Mouse (Mus musculus): ENCODE results near the gene Anapc15.

DNA sequence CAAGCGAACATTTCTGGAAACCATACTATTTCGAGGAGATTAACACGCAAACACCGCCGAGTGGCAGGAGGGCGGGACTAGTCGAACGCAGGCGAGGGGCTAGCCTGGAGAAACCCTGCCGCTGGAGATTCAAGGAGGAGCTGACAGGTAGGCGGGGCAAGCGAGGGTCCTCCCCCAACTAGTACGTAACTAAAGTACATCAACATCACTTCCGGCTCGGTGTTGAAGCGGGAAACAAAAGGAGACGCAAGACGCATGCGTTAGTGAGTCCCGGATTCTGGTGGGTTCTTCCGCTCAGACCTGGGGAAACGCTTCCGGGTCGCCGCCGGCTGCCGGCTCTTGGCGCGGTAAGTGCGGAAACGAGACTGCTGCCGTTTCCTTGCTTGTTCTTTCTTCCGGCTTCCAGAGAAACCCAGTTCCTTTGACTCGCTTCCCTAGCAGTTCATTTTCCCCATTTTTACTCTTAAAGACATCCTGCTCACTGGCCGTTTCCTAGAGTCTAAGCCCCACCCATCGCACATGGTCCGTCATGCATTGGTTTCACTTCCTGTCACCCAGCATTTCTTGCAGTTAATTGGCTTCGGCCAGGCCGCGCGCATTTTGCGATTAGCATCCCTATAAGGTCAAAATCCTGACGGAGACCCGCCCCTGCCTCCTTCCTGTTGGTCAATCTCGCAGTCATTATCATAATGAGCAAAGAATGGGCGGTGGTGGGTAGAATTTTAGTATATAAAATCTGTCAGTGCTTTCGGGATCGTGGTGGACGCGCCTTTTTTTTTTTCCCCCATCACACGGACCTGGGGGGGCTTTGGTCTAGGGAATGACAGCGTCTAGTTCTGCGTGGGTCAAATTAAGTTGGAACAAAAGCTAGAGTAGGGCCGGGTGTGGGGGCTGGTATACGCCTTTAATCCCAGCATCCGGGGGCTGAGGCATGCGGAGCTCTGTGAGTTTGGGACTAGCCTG, 32.9 kb downstream of the Anapc15 start:
- peak; percentile 38; the same call in 1 of the 2 replicates for TF ChIP-seq GATA1 (IDR thresholded peaks at IDR 0.05; ENCODE audit: low read length)
- no peak for TF ChIP-seq TAL1 (IDR thresholded peaks at IDR 0.05; ENCODE audit: low read length)

Measured in erythroblast, embryonic 14.5 days (primary cell).